Mouse (Mus musculus) thymus, adult 2 months (tissue): ENCODE measurements at regions not wholly inside any gene's neighbourhood (a gene's known extent, or its start where the extent isn't known, plus 50 kb on each side); places are given as distances from the start of the nearest gene placed in this dataset.

Experiments
- CTCF ChIP-seq: fragments of 200-500 bp; IDR thresholded peaks from 2 replicates; pipeline ENCODE4 v1.5.1; 2012; ENCODE audit warnings: mild to moderate bottlenecking, control low read depth, low read length, moderate library complexity, borderline replicate concordance; ENCODE audit not compliant: control insufficient read depth, poor library complexity, insufficient read depth; ENCODE audit errors: extremely low read depth
- POLR2A ChIP-seq: fragments of 200-500 bp; IDR thresholded peaks from 2 replicates; pipeline ENCODE4 v1.6.1; 2012; ENCODE audit warnings: mild to moderate bottlenecking, low read length, control low read depth, moderate library complexity; ENCODE audit not compliant: control insufficient read depth, poor library complexity, insufficient read depth; ENCODE audit errors: extremely low read depth

DNA sequence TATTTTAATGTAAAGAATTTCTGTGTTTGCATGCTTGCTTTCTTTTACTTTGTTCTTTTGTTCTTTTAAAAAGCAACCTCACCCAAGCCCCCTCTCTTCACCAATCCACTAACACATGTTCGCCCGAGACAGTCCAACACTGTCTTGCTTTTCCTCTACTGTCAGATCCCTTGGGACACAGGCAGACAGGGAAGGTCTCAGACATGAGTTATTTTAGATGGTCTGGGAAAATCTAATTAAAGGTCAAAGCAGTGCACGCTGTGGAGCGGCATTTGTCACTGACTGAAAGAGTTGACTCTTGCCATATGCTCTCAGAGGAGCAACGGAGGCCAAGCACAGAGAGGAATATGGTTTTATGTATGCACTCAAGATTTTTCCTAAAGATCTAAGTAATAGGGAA, 279.6 kb downstream of the Gm11146 start:
- no peak for TF ChIP-seq CTCF
- TF ChIP-seq POLR2A: no peak
